Mouse (Mus musculus) layer of hippocampus, postnatal 36 days (tissue): ENCODE results near the gene Mup1. TPM values are rescaled to one million over a fixed set of nuclear protein-coding genes. Genes with fewer than 3 reads are reported as not detected.
"Not testable (repeated sequence)": the region's sequence is repeated elsewhere in the genome, so short reads cannot be mapped to it uniquely, and the experiment has no call there.

Experiments used
- DNase-seq, 2 experiments: peaks; one replicate each; pipeline ENCODE4 v3.0.0; 2022
- total RNA-seq, 2 experiments: library from RNA; stranded (reverse); gene quantifications; 2 replicates each; pipeline ENCODE4 v1.2.3; 2021

The Mup1 gene
- not detected for total RNA-seq

GRCm38 (mm10) chr4:60501860-60502259, at the start of gene Mup1:
TSS of gene Mup1 (minus strand) at chr4:60501960.
- DNase-seq, result not testable (repeated sequence)

Other genes starting within 250 kb of the Mup1 start
- not detected for gene Mup9, start 80.0 kb downstream of the Mup1 start, total RNA-seq
- not detected for gene Mup10, start 80.2 kb upstream of the Mup1 start, total RNA-seq
- not detected for gene Mup11, start 160.5 kb upstream of the Mup1 start, total RNA-seq
- gene Mup12, start 239.4 kb upstream of the Mup1 start, total RNA-seq, result not detected